Mouse (Mus musculus): Measurements from ENCODE around the gene Il17d. TPM values are rescaled to one million over a fixed set of nuclear protein-coding genes. Genes with fewer than 3 reads are reported as not detected.

The Il17d gene
- polyA plus RNA-seq, 1 experiment from 2014 or later: 1.0 TPM

DNA sequence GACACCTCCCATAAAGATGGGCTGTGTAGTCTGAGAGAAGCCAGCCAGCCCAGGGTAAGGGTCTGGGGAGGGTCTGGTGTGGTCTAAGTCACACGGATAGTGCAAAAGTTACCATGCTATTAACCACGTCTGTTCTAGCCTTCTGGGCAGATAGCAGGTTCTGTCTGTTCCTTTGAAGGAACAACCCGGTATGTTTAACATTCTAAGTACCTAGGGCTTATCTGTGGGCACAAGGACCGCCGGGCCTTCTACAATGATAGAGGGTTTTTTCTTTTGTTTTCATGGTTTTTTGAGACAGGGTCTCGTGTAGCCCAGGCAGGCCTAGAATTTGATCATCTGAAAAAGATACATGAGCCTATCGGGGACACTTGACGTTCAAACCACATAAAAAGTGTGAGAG, 21.6 kb downstream of the Il17d start:
- no peak for ATAC-seq (ENCODE audit: insufficient number of reproducible peaks, insufficient read depth, low FRiP score, low read depth)
- Histone ChIP-seq H3K36me3 (ENCODE audit: control insufficient read depth, insufficient read depth, low read length) (peaks cover 9% of the 10 kb centered on the region; the same call in 1 of the 2 replicates), H3K27ac (replicated peaks in 1 of 2; ENCODE audit: control insufficient read depth in 1 of 2, insufficient read depth in 1 of 2, low read depth in 2 of 2, low read length in 2 of 2) (no peak overlapping the region), H3K27me3 (ENCODE audit: control insufficient read depth, insufficient read depth, low read length) (no peaks in the 10 kb centered on the region), H3K4me2 (ENCODE audit: low read length) (no peak overlapping the region), H3K9me3 (ENCODE audit: control insufficient read depth, low read length) (no peaks in the 10 kb centered on the region), H3K9ac (ENCODE audit: low read length) (no peak overlapping the region), H3K4me3 (ENCODE audit: control insufficient read depth in 1 of 2, insufficient read depth in 1 of 2, low read depth in 1 of 2, low read length in 2 of 2) (no peak overlapping the region), H3K4me1 (ENCODE audit: control insufficient read depth in 2 of 2, insufficient read depth in 2 of 2, low read length in 2 of 2) (peaks cover 0 to 3% of the 10 kb centered on the region in 2 experiments; a peak in 1 of 4 replicates)
- 83% methylated on average over 8 of the region's 8 CpGs for WGBS

DNA sequence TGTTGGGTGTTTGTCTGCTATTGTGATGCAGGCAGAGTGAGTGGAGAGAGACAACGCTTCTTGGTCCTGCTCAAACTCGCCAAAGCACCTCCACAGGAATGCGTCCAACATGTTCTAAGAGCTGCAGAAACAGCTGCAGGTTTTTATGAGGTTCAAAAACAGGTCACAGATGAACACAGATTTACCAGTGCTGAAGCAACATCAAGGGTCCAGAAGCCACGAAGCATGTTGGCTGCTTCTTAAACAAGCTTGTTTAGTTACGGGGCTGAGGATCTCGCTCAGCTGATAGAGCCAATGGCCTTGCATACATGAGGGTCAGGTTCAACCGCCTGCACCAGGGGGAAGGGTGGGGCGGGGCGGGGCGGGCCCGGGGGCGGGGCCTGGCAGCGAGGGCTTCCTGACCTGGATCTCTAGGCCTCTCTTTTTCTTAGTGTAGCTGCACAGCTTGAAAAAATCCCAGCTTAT, 22.0 kb downstream of the Il17d start:
- no peaks in the 10 kb centered on the region for H3K9me3 ChIP-seq (ENCODE audit: control insufficient read depth, low read length)
- ATAC-seq (ENCODE audit: insufficient number of reproducible peaks, insufficient read depth, low FRiP score, low read depth): no peak
- H3K4me2 ChIP-seq (ENCODE audit: low read length): no peak overlapping the region
- WGBS: 26% methylated on average over 13 of the region's 13 CpGs
- H3K36me3 ChIP-seq (ENCODE audit: control insufficient read depth, insufficient read depth, low read length): peaks cover 9% of the 10 kb centered on the region; the same call in 1 of the 2 replicates
- H3K9ac ChIP-seq (ENCODE audit: low read length): no peak overlapping the region
- peaks cover 0 to 3% of the 10 kb centered on the region in 2 experiments; a peak in 1 of 4 replicates for H3K4me1 ChIP-seq (ENCODE audit: control insufficient read depth in 2 of 2, insufficient read depth in 2 of 2, low read length in 2 of 2)
- H3K4me3 ChIP-seq (ENCODE audit: control insufficient read depth in 1 of 2, insufficient read depth in 1 of 2, low read depth in 1 of 2, low read length in 2 of 2): no peak overlapping the region
- no peak overlapping the region for H3K27ac ChIP-seq (replicated peaks in 1 of 2; ENCODE audit: control insufficient read depth in 1 of 2, insufficient read depth in 1 of 2, low read depth in 2 of 2, low read length in 2 of 2)
- H3K27me3 ChIP-seq (ENCODE audit: control insufficient read depth, insufficient read depth, low read length): no peaks in the 10 kb centered on the region

DNA sequence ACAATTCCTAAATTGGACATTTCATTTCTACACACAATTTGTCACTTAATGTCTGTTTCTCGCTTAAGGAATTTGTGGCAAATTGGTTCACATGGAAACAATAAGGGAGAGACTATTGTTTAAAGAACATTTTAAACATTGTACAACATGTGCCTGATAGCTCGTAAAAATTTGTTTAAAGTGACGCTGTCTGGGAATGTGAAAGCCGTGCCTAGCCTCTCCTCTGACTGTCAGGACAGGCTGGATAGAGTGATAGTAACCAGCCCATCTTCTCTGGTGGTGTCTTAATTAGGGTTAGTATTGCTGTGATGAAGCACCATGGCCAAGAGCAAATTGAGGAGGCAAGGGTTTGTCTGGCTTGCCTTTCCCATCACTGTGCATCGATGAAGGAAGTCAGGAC, 22.5 kb downstream of the Il17d start:
- Histone ChIP-seq H3K4me2 (ENCODE audit: low read length) (no peak overlapping the region), H3K36me3 (ENCODE audit: control insufficient read depth, insufficient read depth, low read length) (peaks cover 9% of the 10 kb centered on the region; the same call in 1 of the 2 replicates), H3K4me3 (ENCODE audit: control insufficient read depth in 1 of 2, insufficient read depth in 1 of 2, low read depth in 1 of 2, low read length in 2 of 2) (no peak overlapping the region), H3K27me3 (ENCODE audit: control insufficient read depth, insufficient read depth, low read length) (no peaks in the 10 kb centered on the region), H3K4me1 (ENCODE audit: control insufficient read depth in 2 of 2, insufficient read depth in 2 of 2, low read length in 2 of 2) (peaks cover 0 to 3% of the 10 kb centered on the region in 2 experiments; a peak in 1 of 4 replicates), H3K9me3 (ENCODE audit: control insufficient read depth, low read length) (no peaks in the 10 kb centered on the region), H3K27ac (replicated peaks in 1 of 2; ENCODE audit: control insufficient read depth in 1 of 2, insufficient read depth in 1 of 2, low read depth in 2 of 2, low read length in 2 of 2) (no peak overlapping the region), H3K9ac (ENCODE audit: low read length) (no peak overlapping the region)
- 83% methylated on average over 5 of the region's 5 CpGs for WGBS
- ATAC-seq (ENCODE audit: insufficient number of reproducible peaks, insufficient read depth, low FRiP score, low read depth): no peak

DNA sequence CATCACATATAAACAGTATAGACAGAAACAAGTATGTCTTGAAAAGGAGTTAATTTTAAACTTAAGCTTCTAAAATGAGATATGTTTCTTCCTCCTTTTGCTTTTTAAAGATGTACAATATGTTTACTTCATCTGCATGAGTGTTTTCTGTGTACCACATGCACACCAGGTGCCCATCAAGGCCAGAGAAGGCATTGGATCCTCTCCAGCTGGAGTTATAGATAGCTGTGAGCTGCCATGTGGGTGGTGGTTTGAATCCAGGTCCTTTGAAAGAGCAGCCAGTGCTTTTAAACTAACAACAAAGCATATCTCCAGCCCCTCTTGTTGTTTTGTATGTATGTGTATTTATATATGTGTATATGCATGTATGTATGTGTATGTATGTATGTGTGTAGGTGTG, 28.4 kb downstream of the Il17d start:
- H3K4me1 ChIP-seq (ENCODE audit: control insufficient read depth in 2 of 2, insufficient read depth in 2 of 2, low read length in 2 of 2): no peaks in the 10 kb centered on the region
- H3K4me2 ChIP-seq (ENCODE audit: low read length): no peak overlapping the region
- no peak overlapping the region for H3K27ac ChIP-seq (replicated peaks in 1 of 2; ENCODE audit: control insufficient read depth in 1 of 2, insufficient read depth in 1 of 2, low read depth in 2 of 2, low read length in 2 of 2)
- peaks cover 12% of the 10 kb centered on the region for H3K36me3 ChIP-seq (ENCODE audit: control insufficient read depth, insufficient read depth, low read length)
- no peak overlapping the region for H3K9ac ChIP-seq (ENCODE audit: low read length)
- H3K9me3 ChIP-seq (ENCODE audit: control insufficient read depth, low read length): no peaks in the 10 kb centered on the region
- ATAC-seq (ENCODE audit: insufficient number of reproducible peaks, insufficient read depth, low FRiP score, low read depth): no peak
- no peaks in the 10 kb centered on the region for H3K27me3 ChIP-seq (ENCODE audit: control insufficient read depth, insufficient read depth, low read length)
- H3K4me3 ChIP-seq (ENCODE audit: control insufficient read depth in 1 of 2, insufficient read depth in 1 of 2, low read depth in 1 of 2, low read length in 2 of 2): no peak overlapping the region

DNA sequence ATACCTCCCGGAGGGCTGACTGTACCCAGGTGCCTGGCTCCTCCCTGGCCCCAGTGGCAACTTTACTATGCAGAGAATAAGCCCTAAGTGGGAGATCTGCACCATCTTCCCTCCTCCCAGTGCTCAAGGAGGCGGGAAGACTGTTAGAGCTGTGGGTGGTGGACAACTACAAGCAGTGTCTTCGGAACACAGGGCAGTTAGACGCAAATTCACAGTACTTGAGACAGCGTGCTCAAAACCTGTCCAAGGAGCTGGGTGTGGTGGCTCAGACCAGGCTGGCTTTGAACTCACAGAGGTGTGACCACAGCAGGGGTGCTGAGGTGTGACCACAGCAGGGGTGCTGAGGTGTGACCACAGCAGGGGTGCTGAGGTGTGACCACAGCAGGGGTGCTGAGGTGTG, 29.9 kb downstream of the Il17d start:
- no peaks in the 10 kb centered on the region for H3K4me1 ChIP-seq (ENCODE audit: control insufficient read depth in 2 of 2, insufficient read depth in 2 of 2, low read length in 2 of 2)
- no peak overlapping the region for H3K9ac ChIP-seq (ENCODE audit: low read length)
- H3K27ac ChIP-seq (replicated peaks in 1 of 2; ENCODE audit: control insufficient read depth in 1 of 2, insufficient read depth in 1 of 2, low read depth in 2 of 2, low read length in 2 of 2): no peak overlapping the region
- peaks cover 12% of the 10 kb centered on the region for H3K36me3 ChIP-seq (ENCODE audit: control insufficient read depth, insufficient read depth, low read length)
- H3K27me3 ChIP-seq (ENCODE audit: control insufficient read depth, insufficient read depth, low read length): no peaks in the 10 kb centered on the region
- no peaks in the 10 kb centered on the region for H3K9me3 ChIP-seq (ENCODE audit: control insufficient read depth, low read length)
- no peak overlapping the region for H3K4me2 ChIP-seq (ENCODE audit: low read length)
- H3K4me3 ChIP-seq (ENCODE audit: control insufficient read depth in 1 of 2, insufficient read depth in 1 of 2, low read depth in 1 of 2, low read length in 2 of 2): no peak overlapping the region
- ATAC-seq (ENCODE audit: insufficient number of reproducible peaks, insufficient read depth, low FRiP score, low read depth): no peak
- 80% methylated on average over 5 of the region's 5 CpGs for whole genome bisulfite sequencing

DNA sequence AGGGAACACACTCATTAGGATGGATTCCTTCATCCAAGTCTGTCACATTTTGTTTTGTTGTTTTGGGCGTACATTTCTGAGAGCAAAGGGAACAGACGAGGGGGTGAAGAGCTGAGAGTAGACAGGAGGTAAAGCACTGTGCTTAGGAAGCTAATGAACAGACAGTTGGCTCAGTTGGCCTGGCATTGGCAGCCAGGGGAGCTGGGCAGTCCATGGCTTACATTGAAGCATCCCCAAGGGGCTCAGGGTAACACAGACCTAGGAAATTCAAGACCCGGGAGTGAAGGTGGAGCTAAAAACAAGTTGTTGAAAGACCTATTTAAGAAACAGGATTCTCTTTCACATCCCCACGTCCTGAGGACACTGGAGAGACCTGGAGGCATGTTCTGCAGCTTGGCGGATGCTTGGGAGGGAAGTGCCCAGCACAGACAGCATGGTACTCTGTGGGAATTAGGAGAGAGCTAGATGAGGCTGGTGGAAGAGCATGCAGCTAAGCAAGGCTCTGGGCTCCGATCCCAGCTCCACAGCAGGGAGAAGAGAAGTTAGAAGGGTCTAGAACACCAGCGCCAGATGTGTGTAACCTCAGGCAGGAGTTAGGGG, 31.0 kb downstream of the Il17d start:
- no peak for ATAC-seq (ENCODE audit: insufficient number of reproducible peaks, insufficient read depth, low FRiP score, low read depth)
- no peaks in the 10 kb centered on the region for H3K4me1 ChIP-seq (ENCODE audit: control insufficient read depth in 2 of 2, insufficient read depth in 2 of 2, low read length in 2 of 2)
- no peak overlapping the region for H3K9ac ChIP-seq (ENCODE audit: low read length)

DNA sequence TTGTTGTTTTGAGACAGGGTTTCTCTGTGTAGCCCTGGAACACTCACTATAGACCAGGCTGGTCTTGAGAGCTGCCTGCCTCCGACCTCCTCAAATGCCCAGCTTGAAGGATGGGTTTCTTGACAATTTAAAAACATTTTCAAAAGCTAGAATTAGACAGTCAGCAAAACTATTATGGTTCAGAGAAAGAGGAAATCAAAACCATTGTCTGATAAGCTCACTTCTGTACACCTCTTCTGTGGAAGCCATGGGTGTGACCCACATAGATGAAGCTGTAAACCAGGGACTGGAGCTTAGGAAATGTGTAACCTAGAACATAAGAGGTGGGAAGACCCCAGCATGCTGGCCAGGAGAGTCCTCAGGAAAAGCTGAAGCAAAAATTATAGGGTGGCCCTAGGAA, 32.3 kb downstream of the Il17d start:
- no peaks in the 10 kb centered on the region for H3K27me3 ChIP-seq (ENCODE audit: control insufficient read depth, insufficient read depth, low read length)
- ATAC-seq (ENCODE audit: insufficient number of reproducible peaks, insufficient read depth, low FRiP score, low read depth): no peak
- H3K27ac ChIP-seq (replicated peaks in 1 of 2; ENCODE audit: control insufficient read depth in 1 of 2, insufficient read depth in 1 of 2, low read depth in 2 of 2, low read length in 2 of 2): no peak overlapping the region
- no peaks in the 10 kb centered on the region for H3K9me3 ChIP-seq (ENCODE audit: control insufficient read depth, low read length)
- H3K4me1 ChIP-seq (ENCODE audit: control insufficient read depth in 2 of 2, insufficient read depth in 2 of 2, low read length in 2 of 2): no peaks in the 10 kb centered on the region
- no peak overlapping the region for H3K9ac ChIP-seq (ENCODE audit: low read length)
- no peak overlapping the region for H3K4me2 ChIP-seq (ENCODE audit: low read length)
- WGBS: 91% methylated on average over 1 of the region's 1 CpGs
- H3K36me3 ChIP-seq (ENCODE audit: control insufficient read depth, insufficient read depth, low read length): peaks cover 3% of the 10 kb centered on the region; the same call in 1 of the 2 replicates
- H3K4me3 ChIP-seq (ENCODE audit: control insufficient read depth in 1 of 2, insufficient read depth in 1 of 2, low read depth in 1 of 2, low read length in 2 of 2): no peak overlapping the region

More for the DNA sequence above, 31.0 kb downstream of the Il17d start:
- no peak overlapping the region for H3K4me3 ChIP-seq (ENCODE audit: control insufficient read depth in 1 of 2, insufficient read depth in 1 of 2, low read depth in 1 of 2, low read length in 2 of 2)
- H3K27ac ChIP-seq (replicated peaks in 1 of 2; ENCODE audit: control insufficient read depth in 1 of 2, insufficient read depth in 1 of 2, low read depth in 2 of 2, low read length in 2 of 2): no peak overlapping the region
- H3K9me3 ChIP-seq (ENCODE audit: control insufficient read depth, low read length): no peaks in the 10 kb centered on the region
- H3K36me3 ChIP-seq (ENCODE audit: control insufficient read depth, insufficient read depth, low read length): peaks cover 3% of the 10 kb centered on the region; the same call in 1 of the 2 replicates
- WGBS: 85% methylated on average over 7 of the region's 7 CpGs
- H3K4me2 ChIP-seq (ENCODE audit: low read length): no peak overlapping the region
- H3K27me3 ChIP-seq (ENCODE audit: control insufficient read depth, insufficient read depth, low read length): no peaks in the 10 kb centered on the region

DNA sequence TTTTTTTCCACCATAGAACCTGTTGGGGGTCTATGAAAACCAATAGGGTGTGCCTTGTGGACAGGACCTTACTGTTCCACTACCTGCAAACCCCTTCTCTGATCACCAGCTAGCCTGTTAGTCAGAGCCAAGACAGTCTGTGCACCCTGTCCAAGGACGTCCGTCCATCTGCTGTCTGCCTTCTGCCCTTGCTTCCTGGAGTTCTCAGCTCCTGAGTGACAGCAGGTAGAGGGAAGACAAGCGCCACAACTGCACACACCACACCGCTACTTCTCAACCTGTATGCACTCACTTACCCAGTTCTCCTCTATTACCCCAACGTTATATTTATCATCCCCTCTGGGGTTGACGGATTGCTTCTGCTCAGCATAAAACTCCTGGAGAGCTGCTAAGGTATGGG, 41.0 kb downstream of the Il17d start:
- Histone ChIP-seq H3K27ac (replicated peaks in 1 of 2; ENCODE audit: control insufficient read depth in 1 of 2, insufficient read depth in 1 of 2, low read depth in 2 of 2, low read length in 2 of 2) (no peak overlapping the region), H3K9me3 (ENCODE audit: control insufficient read depth, low read length) (no peaks in the 10 kb centered on the region), H3K36me3 (ENCODE audit: control insufficient read depth, insufficient read depth, low read length) (peaks cover 5% of the 10 kb centered on the region; the same call in 1 of the 2 replicates), H3K9ac (ENCODE audit: low read length) (no peak overlapping the region), H3K27me3 (ENCODE audit: control insufficient read depth, insufficient read depth, low read length) (no peaks in the 10 kb centered on the region), H3K4me3 (ENCODE audit: control insufficient read depth in 1 of 2, insufficient read depth in 1 of 2, low read depth in 1 of 2, low read length in 2 of 2) (no peak overlapping the region), H3K4me2 (ENCODE audit: low read length) (no peak overlapping the region), H3K4me1 (ENCODE audit: control insufficient read depth in 2 of 2, insufficient read depth in 2 of 2, low read length in 2 of 2) (no peaks in the 10 kb centered on the region)
- ATAC-seq (ENCODE audit: insufficient number of reproducible peaks, insufficient read depth, low FRiP score, low read depth): no peak
- WGBS: 86% methylated on average over 6 of the region's 6 CpGs

Data from heart, embryonic 14.5 days (tissue).